Mouse (Mus musculus): ENCODE results near the gene Atg13. TPM values are rescaled to one million over a fixed set of nuclear protein-coding genes. Genes with fewer than 3 reads are reported as not detected.

The Atg13 gene
- polyA plus RNA-seq, 1 experiment from 2014 or later = 27.8 TPM

DNA sequence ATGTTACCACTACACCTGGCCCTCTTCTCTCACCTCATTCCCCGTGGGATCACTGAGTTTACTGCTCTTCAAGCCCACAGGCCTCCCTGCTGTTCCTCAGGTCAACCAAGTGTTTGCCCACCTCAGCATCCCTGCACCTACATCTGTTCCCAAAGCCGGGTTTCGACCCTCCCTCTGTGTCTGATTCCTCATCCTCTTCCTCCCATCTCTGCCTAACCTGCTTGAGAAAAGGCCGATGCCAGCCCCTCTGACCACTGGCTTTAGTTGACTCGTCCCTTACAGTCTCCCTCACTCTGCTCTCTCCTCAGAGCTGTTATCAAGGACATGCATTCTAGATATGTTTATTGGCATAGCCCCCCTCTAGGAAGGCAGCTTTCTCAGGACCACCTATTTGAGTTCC is 82.9 kb downstream of the Atg13 start:
- Histone ChIP-seq H3K4me2 (replicated peaks; ENCODE audit: low read depth, low read length) (no peak overlapping the region), H3K9ac (replicated peaks; ENCODE audit: low read depth, low read length) (no peak overlapping the region), H3K4me1 (ENCODE audit: control insufficient read depth, insufficient read depth, low read length) (no peaks in the 10 kb centered on the region), H3K36me3 (ENCODE audit: control insufficient read depth, insufficient read depth, low read length) (no peaks in the 10 kb centered on the region; the same call in 1 of the 2 replicates), H3K4me3 (ENCODE audit: low read depth, low read length) (no peak overlapping the region), H3K27me3 (ENCODE audit: control insufficient read depth, insufficient read depth, low read length) (no peaks in the 10 kb centered on the region), H3K9me3 (ENCODE audit: control insufficient read depth, low read depth, low read length) (no peaks in the 10 kb centered on the region), H3K27ac (ENCODE audit: low read length) (no peak overlapping the region)
- 78% methylated on average over 5 of the region's 5 CpGs for WGBS
- no peak for ATAC-seq (ENCODE audit: insufficient number of reproducible peaks, insufficient read depth, low FRiP score, low read depth)

Other genes starting within 250 kb of the Atg13 start
- gene Ckap5, start 183.8 kb downstream of the Atg13 start, polyA plus RNA-seq (2014; fragmentation: Nextera tagmentation; extraction: Ambion mirVana) = 99.3 and 99.9 TPM in 2 replicates
- gene F2, start 74.2 kb downstream of the Atg13 start, polyA plus RNA-seq (2014; fragmentation: Nextera tagmentation; extraction: Ambion mirVana) = 0.13 and 0.61 TPM in 2 replicates
- gene Zfp408, start 60.8 kb downstream of the Atg13 start, polyA plus RNA-seq (2014; fragmentation: Nextera tagmentation; extraction: Ambion mirVana) = 7.6 and 8.7 TPM in 2 replicates
- gene Arhgap1, start 60.7 kb downstream of the Atg13 start, polyA plus RNA-seq (2014; fragmentation: Nextera tagmentation; extraction: Ambion mirVana) = 147 and 154 TPM in 2 replicates
- gene Harbi1, start 276 bp upstream of the Atg13 start, polyA plus RNA-seq (2014; fragmentation: Nextera tagmentation; extraction: Ambion mirVana) = 18.2 and 21.5 TPM in 2 replicates
- gene Ambra1, start 19.6 kb upstream of the Atg13 start, polyA plus RNA-seq (2014; fragmentation: Nextera tagmentation; extraction: Ambion mirVana) = 17.8 and 18.1 TPM in 2 replicates
- gene Chrm4, start 216.7 kb upstream of the Atg13 start, polyA plus RNA-seq (2014; fragmentation: Nextera tagmentation; extraction: Ambion mirVana) = 0.17 TPM in 1 of 2 replicates, not detected in the other
- 1,102 and 1,256 TPM in 2 replicates for gene Mdk, start 221.7 kb upstream of the Atg13 start, polyA plus RNA-seq (2014; fragmentation: Nextera tagmentation; extraction: Ambion mirVana)
- gene Gm9821, start 235.1 kb upstream of the Atg13 start, polyA plus RNA-seq (2014; fragmentation: Nextera tagmentation; extraction: Ambion mirVana) = 1.2 and 1.4 TPM in 2 replicates